Mouse (Mus musculus) embryonic fibroblast, embryonic 13.5 days (primary cell): ENCODE measurements at regions not wholly inside any gene's neighbourhood (a gene's known extent, or its start where the extent isn't known, plus 50 kb on each side); places are given as distances from the start of the nearest gene placed in this dataset.

Experiments
- H3K27ac ChIP-seq: 2 replicates; pipeline ENCODE4 v1.5.1; 2012; ENCODE audit warnings: low read length, control low read depth, inconsistent platforms; ENCODE audit not compliant: insufficient read depth
- H3K4me1 ChIP-seq: 2 replicates; pipeline ENCODE4 v1.6.1; 2011; ENCODE audit warnings: low read length; ENCODE audit not compliant: control insufficient read depth, insufficient read depth
- H3K4me3 ChIP-seq: 2 replicates; pipeline ENCODE4 v1.5.1; 2011; ENCODE audit warnings: mild to moderate bottlenecking, control low read depth, low read length; ENCODE audit not compliant: insufficient read depth
- CTCF ChIP-seq: IDR thresholded peaks from 2 replicates; pipeline ENCODE4 v1.5.1; 2011; ENCODE audit warnings: mild to moderate bottlenecking, control low read depth, low read length, moderate library complexity, borderline replicate concordance; ENCODE audit not compliant: insufficient read depth
- POLR2A ChIP-seq: IDR thresholded peaks from 2 replicates; pipeline ENCODE4 v1.6.1; 2011; ENCODE audit warnings: low read depth, mild to moderate bottlenecking, control low read depth, low read length, moderate library complexity

GRCm38 (mm10) chr2:75341726-75342280 lies 317.3 kb upstream of the Hnrnpa3 start:
- no peak for TF ChIP-seq POLR2A
- no peak for TF ChIP-seq CTCF
- H3K27ac ChIP-seq: no peak overlapping the region
- H3K4me1 ChIP-seq: no peaks in the 10 kb centered on the region
- no peak overlapping the region for H3K4me3 ChIP-seq

GRCm38 (mm10) chr2:75350902-75351301 lies 308.2 kb upstream of the Hnrnpa3 start:
- TF ChIP-seq CTCF (no peak), POLR2A (no peak)
- Histone ChIP-seq H3K27ac (no peak overlapping the region), H3K4me1 (no peaks in the 10 kb centered on the region), H3K4me3 (no peak overlapping the region)

GRCm38 (mm10) chr2:75351965-75352364 lies 307.1 kb upstream of the Hnrnpa3 start:
- H3K4me1 ChIP-seq: no peaks in the 10 kb centered on the region
- H3K4me3 ChIP-seq: no peak overlapping the region
- TF ChIP-seq POLR2A (no peak), CTCF (no peak)
- H3K27ac ChIP-seq: no peak overlapping the region

DNA sequence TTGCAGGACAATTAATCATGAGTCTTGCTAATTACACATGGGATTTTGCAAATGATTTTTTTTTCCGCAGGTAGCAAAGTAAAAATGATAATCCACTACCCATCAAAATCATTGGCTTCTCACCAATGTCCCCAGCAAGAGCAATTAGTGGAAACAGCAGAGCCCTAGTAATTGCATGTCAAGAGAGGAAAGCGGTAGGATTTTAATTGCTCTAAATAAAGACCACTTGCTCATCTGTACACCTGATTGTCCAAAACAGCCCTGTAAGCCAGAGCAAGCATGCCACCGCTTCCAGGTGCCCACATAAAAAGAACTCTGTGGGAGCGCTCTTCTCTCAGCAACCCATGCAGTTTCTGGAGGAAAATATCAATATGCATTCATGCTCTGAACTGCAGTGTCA lies 306.5 kb upstream of the Hnrnpa3 start:
- no peak overlapping the region for H3K4me3 ChIP-seq
- TF ChIP-seq CTCF (no peak), POLR2A (no peak)
- H3K4me1 ChIP-seq: peaks cover 3% of the 10 kb centered on the region; the same call in 1 of the 2 replicates
- H3K27ac ChIP-seq: no peak overlapping the region

DNA sequence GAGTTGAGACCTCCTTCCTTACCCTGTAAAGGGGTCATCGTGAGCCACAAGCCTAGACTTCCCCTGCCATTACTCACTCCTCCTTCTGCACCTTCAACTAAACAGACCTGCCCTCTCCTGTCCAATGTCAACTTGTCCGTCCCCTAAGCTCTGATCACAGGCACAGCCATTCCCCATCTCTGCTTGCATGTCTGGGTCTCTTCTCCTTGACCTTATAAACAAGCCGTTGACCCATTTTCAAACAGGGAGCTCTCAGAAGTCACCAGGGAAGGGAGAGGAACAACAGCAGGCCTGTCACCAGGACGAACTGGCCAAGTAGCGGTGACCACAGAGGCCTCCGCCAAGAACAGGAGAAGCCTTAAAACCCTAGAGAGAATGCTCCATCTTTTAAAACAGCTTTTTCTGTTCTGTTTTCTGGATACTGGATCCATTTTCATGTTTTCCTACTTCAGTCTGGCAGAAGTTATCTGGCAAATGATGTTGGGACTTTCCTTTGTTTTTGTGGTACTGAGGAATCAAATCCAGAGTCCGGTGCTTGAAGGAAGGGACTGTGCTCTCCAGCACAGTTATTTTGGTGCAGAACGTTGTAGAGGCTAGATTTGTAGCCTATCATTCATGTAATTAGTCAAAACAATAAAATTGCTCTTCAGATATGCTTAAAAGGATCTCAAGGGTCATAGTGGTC lies 302.2 kb upstream of the Hnrnpa3 start:
- H3K4me3 ChIP-seq: no peak overlapping the region

DNA sequence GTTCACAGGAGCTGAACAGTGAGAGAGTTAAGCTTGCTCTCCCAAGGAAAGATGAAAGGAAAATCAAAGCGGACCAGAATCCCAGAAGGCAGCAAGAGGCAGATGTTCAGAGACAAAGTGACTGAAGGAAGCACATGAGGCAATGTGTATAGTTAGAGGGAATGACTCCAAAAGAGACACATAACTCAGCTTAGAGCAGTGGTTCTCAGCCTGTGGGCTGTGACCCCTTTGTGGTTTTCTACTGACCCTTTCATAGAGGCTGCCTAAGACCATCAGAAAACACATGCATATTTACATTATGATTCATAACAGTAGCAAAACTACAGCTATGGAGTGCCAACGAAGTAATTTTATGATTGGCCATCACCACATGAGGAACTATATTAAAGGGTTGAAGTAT lies 301.5 kb upstream of the Hnrnpa3 start:
- no peak overlapping the region for H3K27ac ChIP-seq
- TF ChIP-seq CTCF (no peak), POLR2A (no peak)
- no peak overlapping the region for H3K4me3 ChIP-seq
- H3K4me1 ChIP-seq: peaks cover 3% of the 10 kb centered on the region; the same call in 1 of the 2 replicates

More for the DNA sequence above, 302.2 kb upstream of the Hnrnpa3 start:
- no peak for TF ChIP-seq POLR2A
- TF ChIP-seq CTCF: no peak
- H3K4me1 ChIP-seq: peaks cover 3% of the 10 kb centered on the region; the same call in 1 of the 2 replicates
- no peak overlapping the region for H3K27ac ChIP-seq

GRCm38 (mm10) chr2:75360936-75361335 lies 298.1 kb upstream of the Hnrnpa3 start:
- H3K4me3 ChIP-seq: no peak overlapping the region
- no peak for TF ChIP-seq CTCF
- H3K4me1 ChIP-seq: peaks cover 3% of the 10 kb centered on the region; the same call in 1 of the 2 replicates
- H3K27ac ChIP-seq: no peak overlapping the region

DNA sequence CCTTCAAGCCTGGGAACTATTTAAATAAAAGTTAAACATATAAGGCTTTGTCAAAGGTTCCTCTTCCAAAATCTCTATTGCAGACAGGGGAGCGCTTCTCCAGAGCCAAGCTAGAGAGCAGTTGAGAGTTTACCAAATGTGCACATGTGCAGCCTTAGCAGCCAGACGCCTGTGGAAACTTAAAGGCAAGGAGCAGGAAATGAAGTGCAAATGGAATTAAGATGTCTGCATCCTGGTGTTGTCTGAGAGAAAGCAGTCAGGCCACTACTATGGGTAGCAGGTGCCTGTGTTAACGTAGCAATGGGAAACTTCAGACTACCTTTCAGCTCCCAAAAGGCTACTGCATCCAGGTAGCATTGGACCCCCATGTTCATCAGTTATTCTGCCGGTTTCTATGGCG lies 282.4 kb upstream of the Hnrnpa3 start:
- Histone ChIP-seq H3K4me1 (no peaks in the 10 kb centered on the region), H3K27ac (no peak overlapping the region), H3K4me3 (no peak overlapping the region)
- no peak for TF ChIP-seq CTCF
- no peak for TF ChIP-seq POLR2A

GRCm38 (mm10) chr2:75385551-75386263 lies 273.4 kb upstream of the Hnrnpa3 start:
- TF ChIP-seq CTCF (no peak), POLR2A (no peak)
- Histone ChIP-seq H3K4me3 (no peak overlapping the region), H3K4me1 (no peaks in the 10 kb centered on the region), H3K27ac (no peak overlapping the region)

DNA sequence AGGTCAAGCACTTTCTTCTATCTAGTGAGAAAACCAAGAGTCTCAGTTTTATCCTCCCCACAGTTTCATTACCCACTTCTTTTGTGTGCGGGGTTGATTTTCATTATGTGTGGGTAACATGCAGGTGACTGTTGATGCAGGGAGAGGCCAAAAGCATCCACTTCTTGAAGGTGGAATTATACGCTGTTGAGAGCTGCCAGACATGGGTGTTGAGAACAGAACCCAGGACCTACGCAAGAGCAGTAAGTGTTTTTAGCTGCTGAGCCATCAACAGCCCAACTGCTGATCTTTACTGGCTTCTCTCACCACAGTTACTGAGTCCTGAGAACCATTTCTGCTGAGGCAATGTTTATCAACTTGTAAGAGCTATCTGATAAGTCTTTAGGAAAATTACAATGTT lies 272.4 kb upstream of the Hnrnpa3 start:
- no peak overlapping the region for H3K4me3 ChIP-seq
- no peak overlapping the region for H3K27ac ChIP-seq
- H3K4me1 ChIP-seq: no peaks in the 10 kb centered on the region
- TF ChIP-seq CTCF (no peak), POLR2A (no peak)
